ENCODE assay signal across 14 mouse cellular contexts in genomic region chr5:115166815-115167194, GRCm38 (mm10). TPM values are rescaled to one million over a fixed set of nuclear protein-coding genes. Genes with fewer than 3 reads are reported as not detected.
DNase-seq lines count a peak whose midpoint lies in the region; ATAC-seq and TF ChIP-seq lines count a peak whose summit lies in the region.
"Had no signal": no experiment of that assay in that cellular context is flagged by ENCODE, and none has a peak within 500 bp of the region (broad histone marks: within the 10 kb centered on the region; RNA-seq: fewer than 3 reads in every experiment).

No protein-coding gene starts in this region.

- intact Hi-C loops in gastrocnemius, adult 2 months (cut with DNase I) = no loop called here

- no peak overlapping the region for H3K9ac ChIP-seq in kidney, embryonic 14.5 days (ENCODE audit: low read depth, low read length)
- H3K9ac ChIP-seq in stomach, embryonic 16.5 days (ENCODE audit: low read length) = no peak overlapping the region
- H3K9ac ChIP-seq: forebrain, embryonic 13.5 days; limb, embryonic 13.5 days; neural tube, embryonic 15.5 days had no signal

- H3K4me3 ChIP-seq in gastrocnemius, adult 2 months = no peak overlapping the region
- no peak overlapping the region for H3K4me3 ChIP-seq in kidney, embryonic 14.5 days (ENCODE audit: low read length)
- no peak overlapping the region for H3K4me3 ChIP-seq in stomach, embryonic 16.5 days (replicated peaks; ENCODE audit: low read length)
- H3K4me3 ChIP-seq: forebrain, embryonic 13.5 days; limb, embryonic 13.5 days; neural tube, embryonic 15.5 days had no signal

- H3K27ac ChIP-seq in gastrocnemius, adult 2 months = peak overlapping the region; percentile 24; the same call in 1 of the 2 replicates
- H3K27ac ChIP-seq in kidney, embryonic 14.5 days (ENCODE audit: low read depth, low read length) = peak overlapping the region; percentile 59; the same call in 1 of the 2 replicates
- H3K27ac ChIP-seq in stomach, embryonic 16.5 days (ENCODE audit: low read length) = peak overlapping the region; percentile 70
- H3K27ac ChIP-seq: forebrain, embryonic 13.5 days had no signal

- H3K4me1 ChIP-seq in kidney, embryonic 14.5 days (ENCODE audit: control insufficient read depth, insufficient read depth, low read length) = peaks cover 27% of the 10 kb centered on the region
- peaks cover 27% of the 10 kb centered on the region for H3K4me1 ChIP-seq in stomach, embryonic 16.5 days (ENCODE audit: control insufficient read depth, insufficient read depth, low read length)
- H3K4me1 ChIP-seq: forebrain, embryonic 13.5 days had no signal

- no peaks in the 10 kb centered on the region for H3K9me3 ChIP-seq in kidney, embryonic 14.5 days (ENCODE audit: control insufficient read depth, low read length)
- no peaks in the 10 kb centered on the region for H3K9me3 ChIP-seq in stomach, embryonic 16.5 days (replicated peaks; ENCODE audit: control insufficient read depth, low read length)
- H3K9me3 ChIP-seq: forebrain, embryonic 13.5 days; limb, embryonic 13.5 days; neural tube, embryonic 15.5 days had no signal

- H3K4me2 ChIP-seq in kidney, embryonic 14.5 days (replicated peaks; ENCODE audit: low read depth, low read length) = no peak overlapping the region
- H3K4me2 ChIP-seq in stomach, embryonic 16.5 days (ENCODE audit: low read depth, low read length) = no peak overlapping the region
- H3K4me2 ChIP-seq: forebrain, embryonic 13.5 days; limb, embryonic 13.5 days; neural tube, embryonic 15.5 days had no signal

- TF ChIP-seq CTCF in gastrocnemius, adult 2 months (IDR thresholded peaks at IDR 0.05) = no peak

- ATAC-seq in kidney, embryonic 14.5 days (ENCODE audit: low FRiP score, low TSS enrichment) = no peak
- ATAC-seq in stomach, embryonic 16.5 days (ENCODE audit: insufficient read depth, low FRiP score) = no peak

- H3K27me3 ChIP-seq in kidney, embryonic 14.5 days (ENCODE audit: control insufficient read depth, insufficient read depth, low read length) = no peaks in the 10 kb centered on the region
- H3K27me3 ChIP-seq in stomach, embryonic 16.5 days (ENCODE audit: control insufficient read depth, insufficient read depth, low read length) = no peaks in the 10 kb centered on the region
- H3K27me3 ChIP-seq: forebrain, embryonic 13.5 days; limb, embryonic 13.5 days; neural tube, embryonic 15.5 days had no signal

- DNase-seq in gastrocnemius, adult 2 months = no peak
- DNase-seq in gastrocnemius, postnatal 10 days = no peak
- no peak for DNase-seq in kidney, postnatal 14 days
- peak; percentile 20 for DNase-seq in thymus, postnatal 0 days (ENCODE audit: low spot score)
- DNase-seq in thymus, postnatal 25 days = no peak
- DNase-seq in layer of hippocampus, adult 18-20 months (ENCODE audit: low spot score in 2 of 2) = no peak
- DNase-seq: cerebellum, adult 9-10 months; gastrocnemius, postnatal 25 days; right cerebral cortex, postnatal 14 days had no signal

- WGBS in kidney, embryonic 14.5 days = 80% methylated on average over 7 of the region's 7 CpGs
- 73% methylated on average over 7 of the region's 7 CpGs for WGBS in stomach, embryonic 16.5 days

- no peaks in the 10 kb centered on the region for H3K36me3 ChIP-seq in kidney, embryonic 14.5 days (ENCODE audit: control insufficient read depth, insufficient read depth, low read length)
- no peaks in the 10 kb centered on the region for H3K36me3 ChIP-seq in stomach, embryonic 16.5 days (ENCODE audit: control insufficient read depth, insufficient read depth, low read length)
- H3K36me3 ChIP-seq: limb, embryonic 13.5 days; neural tube, embryonic 15.5 days had no signal

RNA-seq across cellular contexts. Expression of gene Mlec, which starts 8.8 kb away (rescaled TPM):
- total RNA-seq in gastrocnemius, adult 2 months (2021) = 100 to 1,000 TPM; 138 to 200 TPM
- total RNA-seq in gastrocnemius, postnatal 10 days (2021) = 100 to 1,000 TPM; 231 to 235 TPM
- 57.8 and 75.5 TPM in 2 replicates for polyA plus RNA-seq in kidney, embryonic 14.5 days (2014; fragmentation: Nextera tagmentation; extraction: Ambion mirVana)
- 25.2 and 26.9 TPM in 2 replicates for polyA plus RNA-seq in thymus, postnatal 0 days (2015; fragmentation: Nextera tagmentation; extraction: Ambion mirVana)
- 66.2 and 68.8 TPM in 2 replicates for polyA plus RNA-seq in stomach, embryonic 16.5 days (2015; fragmentation: Nextera tagmentation; extraction: Ambion mirVana)
- 10 to 100 TPM; 92.5 to 95.1 TPM for total RNA-seq in layer of hippocampus, adult 18-20 months (2021)

RNA-seq across cellular contexts. Expression of gene Cabp1, which starts 27.4 kb away (rescaled TPM):
- 1 to 10 TPM in 1 of 2 experiments, under 1 TPM in 1; 0.79 to 1.5 TPM for total RNA-seq in gastrocnemius, adult 2 months (2021)
- 1 to 10 TPM; 2.1 to 4.5 TPM for total RNA-seq in gastrocnemius, postnatal 10 days (2021)
- 2.0 and 2.4 TPM in 2 replicates for polyA plus RNA-seq in kidney, embryonic 14.5 days (2014; fragmentation: Nextera tagmentation; extraction: Ambion mirVana)
- 0.99 and 1.4 TPM in 2 replicates for polyA plus RNA-seq in thymus, postnatal 0 days (2015; fragmentation: Nextera tagmentation; extraction: Ambion mirVana)
- 0.65 and 1.4 TPM in 2 replicates for polyA plus RNA-seq in stomach, embryonic 16.5 days (2015; fragmentation: Nextera tagmentation; extraction: Ambion mirVana)
- total RNA-seq in layer of hippocampus, adult 18-20 months (2021) = 100 to 1,000 TPM; 122 to 123 TPM

RNA-seq across cellular contexts. Expression of gene Unc119b, which starts 32.0 kb away (rescaled TPM):
- 10 to 100 TPM; 11.8 to 15.7 TPM for total RNA-seq in gastrocnemius, adult 2 months (2021)
- total RNA-seq in gastrocnemius, postnatal 10 days (2021) = 10 to 100 TPM; 13.4 to 18.5 TPM
- 26.3 and 50.3 TPM in 2 replicates for polyA plus RNA-seq in kidney, embryonic 14.5 days (2014; fragmentation: Nextera tagmentation; extraction: Ambion mirVana)
- 25.0 and 27.5 TPM in 2 replicates for polyA plus RNA-seq in thymus, postnatal 0 days (2015; fragmentation: Nextera tagmentation; extraction: Ambion mirVana)
- polyA plus RNA-seq in stomach, embryonic 16.5 days (2015; fragmentation: Nextera tagmentation; extraction: Ambion mirVana) = 22.2 and 25.4 TPM in 2 replicates
- 10 to 100 TPM; 28.1 to 30.2 TPM for total RNA-seq in layer of hippocampus, adult 18-20 months (2021)

RNA-seq across cellular contexts. Expression of gene Acads, which starts 47.7 kb away (rescaled TPM):
- 10 to 100 TPM; 49.9 to 81.7 TPM for total RNA-seq in gastrocnemius, adult 2 months (2021)
- 10 to 100 TPM; 53.8 to 67.7 TPM for total RNA-seq in gastrocnemius, postnatal 10 days (2021)
- 54.2 and 68.5 TPM in 2 replicates for polyA plus RNA-seq in kidney, embryonic 14.5 days (2014; fragmentation: Nextera tagmentation; extraction: Ambion mirVana)
- polyA plus RNA-seq in thymus, postnatal 0 days (2015; fragmentation: Nextera tagmentation; extraction: Ambion mirVana) = 51.6 and 58.6 TPM in 2 replicates
- polyA plus RNA-seq in stomach, embryonic 16.5 days (2015; fragmentation: Nextera tagmentation; extraction: Ambion mirVana) = 50.8 and 53.3 TPM in 2 replicates
- total RNA-seq in layer of hippocampus, adult 18-20 months (2021) = 1 to 10 TPM; 7.5 to 8.1 TPM

Comparison
In these comparisons a context has a peak if more than half of its experiments do, and no peak if none do; other contexts are left out.
1. RNA of gene Cabp1, which starts 27.4 kb away (total RNA-seq): 122 to 123 TPM in layer of hippocampus, adult 18-20 months; 2.1 to 4.5 TPM in gastrocnemius, postnatal 10 days and 0.79 to 1.5 TPM in gastrocnemius, adult 2 months; every median in the first group is over 10 times any median in the second.
2. Peak in every context shown above with its lines, with median percentiles within 50 percentile points of each other: H3K27ac ChIP-seq.